Mouse (Mus musculus): ENCODE results near the gene Cd47. TPM values are rescaled to one million over a fixed set of nuclear protein-coding genes. Genes with fewer than 3 reads are reported as not detected.
"Not testable (repeated sequence)": the region's sequence is repeated elsewhere in the genome, so short reads cannot be mapped to it uniquely, and the experiment has no call there.

Cd47 gene
- polyA plus RNA-seq, 1 experiment from 2014 or later: 61.4 TPM

- H3K36me3 ChIP-seq (replicated peaks): no peaks in the 10 kb centered on the region
- no peak overlapping the region for H3K4me3 ChIP-seq (replicated peaks)
- H3K9me3 ChIP-seq: no peaks in the 10 kb centered on the region
- H3K27me3 ChIP-seq: no peaks in the 10 kb centered on the region
- ATAC-seq (ENCODE audit: low FRiP score): no peak
- H3K9ac ChIP-seq: no peak overlapping the region
- no peak overlapping the region for H3K4me2 ChIP-seq
- H3K27ac ChIP-seq: no peak overlapping the region
- 90% methylated on average over 3 of the region's 3 CpGs for WGBS
- H3K4me1 ChIP-seq: no peaks in the 10 kb centered on the region
Observed at GRCm38 (mm10) chr16:49816889-49817288, 16.6 kb downstream of the Cd47 start.

GRCm38 (mm10) chr16:49818146-49818545 lies 17.8 kb downstream of the Cd47 start:
- H3K36me3 ChIP-seq (replicated peaks): no peaks in the 10 kb centered on the region
- no peak overlapping the region for H3K4me2 ChIP-seq
- no peak for ATAC-seq (ENCODE audit: low FRiP score)
- 88% methylated on average over 5 of the region's 5 CpGs for WGBS
- no peaks in the 10 kb centered on the region for H3K9me3 ChIP-seq
- H3K27me3 ChIP-seq: no peaks in the 10 kb centered on the region
- no peak overlapping the region for H3K4me3 ChIP-seq (replicated peaks)
- H3K9ac ChIP-seq: no peak overlapping the region
- H3K4me1 ChIP-seq: no peaks in the 10 kb centered on the region
- H3K27ac ChIP-seq: no peak overlapping the region

GRCm38 (mm10) chr16:49818627-49819026 lies 18.3 kb downstream of the Cd47 start:
- ATAC-seq (ENCODE audit: low FRiP score): no peak
- Histone ChIP-seq H3K4me2 (no peak overlapping the region), H3K27ac (no peak overlapping the region), H3K27me3 (no peaks in the 10 kb centered on the region), H3K36me3 (replicated peaks) (no peaks in the 10 kb centered on the region), H3K9me3 (no peaks in the 10 kb centered on the region), H3K4me3 (replicated peaks) (no peak overlapping the region), H3K9ac (no peak overlapping the region), H3K4me1 (no peaks in the 10 kb centered on the region)
- 89% methylated on average over 6 of the region's 6 CpGs for WGBS

- no peak for ATAC-seq (ENCODE audit: low FRiP score)
Observed at GRCm38 (mm10) chr16:49819494-49819893, 19.2 kb downstream of the Cd47 start.

GRCm38 (mm10) chr16:49830911-49831310 lies 30.6 kb downstream of the Cd47 start:
- not testable (repeated sequence) for H3K4me1 ChIP-seq; H3K4me2 ChIP-seq; H3K9ac ChIP-seq; H3K27ac ChIP-seq; H3K27me3 ChIP-seq; H3K4me3 ChIP-seq (replicated peaks); ATAC-seq (ENCODE audit: low FRiP score); H3K9me3 ChIP-seq; H3K36me3 ChIP-seq (replicated peaks)
- 97% methylated on average over 3 of the region's 3 CpGs for WGBS

More at GRCm38 (mm10) chr16:49819494-49819893, 19.2 kb downstream of the Cd47 start:
- H3K9ac ChIP-seq: no peak overlapping the region
- H3K27me3 ChIP-seq: no peaks in the 10 kb centered on the region
- no peak overlapping the region for H3K4me3 ChIP-seq (replicated peaks)
- no peaks in the 10 kb centered on the region for H3K9me3 ChIP-seq
- H3K36me3 ChIP-seq (replicated peaks): no peaks in the 10 kb centered on the region
- H3K4me2 ChIP-seq: no peak overlapping the region
- 83% methylated on average over 3 of the region's 3 CpGs for WGBS
- no peak overlapping the region for H3K27ac ChIP-seq
- H3K4me1 ChIP-seq: no peaks in the 10 kb centered on the region

- no peaks in the 10 kb centered on the region for H3K9me3 ChIP-seq
- whole genome bisulfite sequencing: 91% methylated on average over 3 of the region's 3 CpGs
- H3K4me2 ChIP-seq: no peak overlapping the region
- no peaks in the 10 kb centered on the region for H3K27me3 ChIP-seq
- no peak overlapping the region for H3K27ac ChIP-seq
- H3K36me3 ChIP-seq (replicated peaks): no peaks in the 10 kb centered on the region
- H3K4me3 ChIP-seq (replicated peaks): no peak overlapping the region
- no peaks in the 10 kb centered on the region; the same call in 1 of the 2 replicates for H3K4me1 ChIP-seq
- ATAC-seq (ENCODE audit: low FRiP score): no peak
- H3K9ac ChIP-seq: no peak overlapping the region
Observed at GRCm38 (mm10) chr16:49832339-49832738, 32.0 kb downstream of the Cd47 start.

- WGBS: 60% methylated on average over 4 of the region's 4 CpGs
- ATAC-seq (ENCODE audit: low FRiP score): no peak
- H3K4me3 ChIP-seq (replicated peaks): no peak overlapping the region
- no peaks in the 10 kb centered on the region for H3K36me3 ChIP-seq (replicated peaks)
- no peaks in the 10 kb centered on the region for H3K9me3 ChIP-seq
- no peak overlapping the region for H3K4me2 ChIP-seq
- no peak overlapping the region for H3K9ac ChIP-seq
- no peaks in the 10 kb centered on the region; the same call in 1 of the 2 replicates for H3K4me1 ChIP-seq
- no peak overlapping the region for H3K27ac ChIP-seq
- no peaks in the 10 kb centered on the region for H3K27me3 ChIP-seq
Observed at GRCm38 (mm10) chr16:49834130-49834693, 33.9 kb downstream of the Cd47 start.

- H3K9me3 ChIP-seq: no peaks in the 10 kb centered on the region
- H3K4me1 ChIP-seq: peaks cover 7% of the 10 kb centered on the region; the same call in 1 of the 2 replicates
- 92% methylated on average over 6 of the region's 6 CpGs for WGBS
- H3K9ac ChIP-seq: no peak overlapping the region
- H3K27ac ChIP-seq: no peak overlapping the region
- no peaks in the 10 kb centered on the region for H3K36me3 ChIP-seq (replicated peaks)
- no peak overlapping the region for H3K4me3 ChIP-seq (replicated peaks)
- H3K27me3 ChIP-seq: no peaks in the 10 kb centered on the region
- no peak overlapping the region for H3K4me2 ChIP-seq
- ATAC-seq (ENCODE audit: low FRiP score): no peak
Observed at GRCm38 (mm10) chr16:49836634-49837164, 36.4 kb downstream of the Cd47 start.

- Histone ChIP-seq H3K9ac (no peak overlapping the region), H3K4me2 (no peak overlapping the region), H3K27ac (no peak overlapping the region), H3K9me3 (no peaks in the 10 kb centered on the region), H3K4me3 (replicated peaks) (no peak overlapping the region), H3K4me1 (peaks cover 7% of the 10 kb centered on the region; the same call in 1 of the 2 replicates), H3K36me3 (replicated peaks) (no peaks in the 10 kb centered on the region), H3K27me3 (no peaks in the 10 kb centered on the region)
- 88% methylated on average over 6 of the region's 6 CpGs for WGBS
- no peak for ATAC-seq (ENCODE audit: low FRiP score)
Observed at GRCm38 (mm10) chr16:49838923-49839322, 38.6 kb downstream of the Cd47 start.

GRCm38 (mm10) chr16:49839681-49840535 lies 39.6 kb downstream of the Cd47 start:
- ATAC-seq (ENCODE audit: low FRiP score): 0 out of 2 replicates have a peak, but pooled peaks have one; percentile 11
- H3K9me3 ChIP-seq: no peaks in the 10 kb centered on the region
- no peaks in the 10 kb centered on the region for H3K27me3 ChIP-seq
- no peak overlapping the region for H3K4me3 ChIP-seq (replicated peaks)
- peaks cover 7% of the 10 kb centered on the region; the same call in 1 of the 2 replicates for H3K4me1 ChIP-seq
- H3K4me2 ChIP-seq: no peak overlapping the region
- H3K9ac ChIP-seq: no peak overlapping the region
- no peaks in the 10 kb centered on the region for H3K36me3 ChIP-seq (replicated peaks)
- 67% methylated on average over 15 of the region's 15 CpGs for WGBS
- no peak overlapping the region for H3K27ac ChIP-seq

GRCm38 (mm10) chr16:49843723-49844122 lies 43.4 kb downstream of the Cd47 start:
- H3K36me3 ChIP-seq (replicated peaks): no peaks in the 10 kb centered on the region
- H3K4me3 ChIP-seq (replicated peaks): no peak overlapping the region
- 79% methylated on average over 1 of the region's 1 CpGs for WGBS
- H3K27ac ChIP-seq: no peak overlapping the region
- H3K27me3 ChIP-seq: no peaks in the 10 kb centered on the region
- peaks cover 7% of the 10 kb centered on the region; the same call in 1 of the 2 replicates for H3K4me1 ChIP-seq
- no peaks in the 10 kb centered on the region for H3K9me3 ChIP-seq
- no peak overlapping the region for H3K9ac ChIP-seq
- H3K4me2 ChIP-seq: no peak overlapping the region
- ATAC-seq (ENCODE audit: low FRiP score): no peak

- no peak for ATAC-seq (ENCODE audit: low FRiP score)
- H3K9me3 ChIP-seq: no peaks in the 10 kb centered on the region
- no peaks in the 10 kb centered on the region for H3K4me1 ChIP-seq
- H3K4me2 ChIP-seq: no peak overlapping the region
- no peak overlapping the region for H3K27ac ChIP-seq
- no peaks in the 10 kb centered on the region for H3K36me3 ChIP-seq (replicated peaks)
- WGBS: 87% methylated on average over 5 of the region's 5 CpGs
- H3K4me3 ChIP-seq (replicated peaks): no peak overlapping the region
- no peaks in the 10 kb centered on the region for H3K27me3 ChIP-seq
- no peak overlapping the region for H3K9ac ChIP-seq
Observed at GRCm38 (mm10) chr16:49847224-49848003, 47.1 kb downstream of the Cd47 start.
